Mouse (Mus musculus) liver, adult 2 months (tissue): ENCODE data around the gene Gm49450.

ENCODE experiments used
- CTCF ChIP-seq: fragments of 200-500 bp; IDR thresholded peaks from 2 replicates; pipeline ENCODE4 v1.5.1; 2011; ENCODE audit warnings: low read depth, low read length, control low read depth
- POLR2A ChIP-seq: fragments of 200-500 bp; IDR thresholded peaks from 2 replicates; pipeline ENCODE4 v1.6.1; 2011; ENCODE audit warnings: low read length, control low read depth; ENCODE audit not compliant: insufficient read depth; ENCODE audit errors: extremely low read depth

DNA sequence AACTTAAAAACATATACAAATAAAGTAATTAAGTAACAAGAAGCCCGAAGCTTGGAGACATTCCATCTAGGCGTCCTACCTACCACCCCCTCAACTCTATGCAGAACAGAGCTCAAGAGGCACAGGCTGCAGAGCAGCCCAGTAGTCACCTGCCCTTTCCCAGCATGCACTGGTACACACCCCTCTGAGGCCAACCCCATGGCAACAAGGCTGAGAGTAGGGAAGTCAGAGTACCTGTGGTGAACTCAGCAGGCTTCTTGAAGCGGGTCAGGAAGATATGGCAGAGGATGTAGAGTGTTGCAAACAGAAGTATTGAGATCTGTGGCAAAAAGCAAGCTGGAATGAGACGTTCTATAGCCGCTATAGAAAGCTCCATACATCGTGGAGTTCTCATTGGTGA, 38.4 kb downstream of the Gm49450 start:
- TF ChIP-seq POLR2A: no peak
- no peak for TF ChIP-seq CTCF
